Mouse (Mus musculus) heart, embryonic 15.5 days (tissue): ENCODE data around the gene Rnaseh2a. TPM values are rescaled to one million over a fixed set of nuclear protein-coding genes. Genes with fewer than 3 reads are reported as not detected.

Source experiments
- ATAC-seq: fragments of 200-750 bp; cut with Nextera tagmentation; replicated peaks from 2 replicates; pipeline ENCODE4 v1.8.0; 2017; ENCODE audit warnings: low read depth, moderate TSS enrichment; ENCODE audit not compliant: insufficient number of reproducible peaks, insufficient read depth, low FRiP score
- H3K27ac ChIP-seq: fragments of 300-500 bp; sonication (generic); 2 replicates; pipeline ENCODE4 v1.5.1; 2015; ENCODE audit warnings: mild to moderate bottlenecking, inconsistent platforms
- H3K27me3 ChIP-seq: fragments of 300-500 bp; sonication (generic); 2 replicates; pipeline ENCODE4 v1.6.1; 2015; ENCODE audit warnings: inconsistent platforms
- H3K36me3 ChIP-seq: fragments of 300-500 bp; sonication (generic); 2 replicates; pipeline ENCODE4 v1.6.1; 2015; ENCODE audit warnings: mild to moderate bottlenecking, inconsistent platforms
- H3K4me1 ChIP-seq: fragments of 300-500 bp; sonication (generic); replicated peaks from 2 replicates; pipeline ENCODE4 v1.6.1; 2015; ENCODE audit warnings: inconsistent platforms
- H3K4me2 ChIP-seq: fragments of 300-500 bp; sonication (generic); 2 replicates; pipeline ENCODE4 v1.6.1; 2015; ENCODE audit warnings: inconsistent platforms, mild to moderate bottlenecking, moderate library complexity
- H3K4me3 ChIP-seq: fragments of 300-500 bp; sonication (generic); 2 replicates; pipeline ENCODE4 v1.5.1; 2015; ENCODE audit warnings: mild to moderate bottlenecking, inconsistent platforms
- H3K9ac ChIP-seq: fragments of 300-500 bp; sonication (generic); 2 replicates; pipeline ENCODE4 v1.6.1; 2015; ENCODE audit warnings: mild to moderate bottlenecking, inconsistent platforms
- H3K9me3 ChIP-seq: fragments of 300-500 bp; sonication (generic); replicated peaks from 2 replicates; pipeline ENCODE4 v1.6.1; 2016; ENCODE audit warnings: inconsistent platforms
- WGBS: fragments of 180-500 bp; shearing (Covaris S2); methylation state at CpG from one replicate; pipeline ENCODE4 v1.1.7; 2015; ENCODE audit warnings: mixed read lengths; 5-methylcytosine and 5-hydroxymethylcytosine counted together
- polyA plus RNA-seq: library from polyadenylated mRNA; unstranded; fragments of >200 nt; fragmentation: Nextera tagmentation; extraction: Ambion mirVana; gene quantifications from 2 replicates; pipeline ENCODE4 v1.2.1, GENCODE M21; 2015

Gene Rnaseh2a
- polyA plus RNA-seq, 1 experiment from 2014 or later: 62.9 TPM

GRCm38 (mm10) chr8:84994375-84994774 lies 24.8 kb upstream of the Rnaseh2a start:
- 89% methylated on average over 9 of the region's 9 CpGs for WGBS
- H3K27ac ChIP-seq: no peak overlapping the region
- H3K4me1 ChIP-seq: peaks cover 19% of the 10 kb centered on the region
- no peak for ATAC-seq
- H3K4me2 ChIP-seq: no peak overlapping the region
- no peaks in the 10 kb centered on the region for H3K9me3 ChIP-seq
- H3K27me3 ChIP-seq: peaks cover 28% of the 10 kb centered on the region
- H3K36me3 ChIP-seq: no peaks in the 10 kb centered on the region
- H3K9ac ChIP-seq: no peak overlapping the region
- no peak overlapping the region for H3K4me3 ChIP-seq

- peak; percentile 38; the same call in 1 of the 2 replicates for ATAC-seq
- Histone ChIP-seq H3K4me1 (peaks cover 23% of the 10 kb centered on the region), H3K9me3 (no peaks in the 10 kb centered on the region), H3K27ac (peak overlapping the region; percentile 52; the same call in 1 of the 2 replicates), H3K4me3 (peak overlapping the region; percentile 63), H3K4me2 (peak overlapping the region; percentile 91), H3K9ac (peak overlapping the region; percentile 61), H3K27me3 (peaks cover 14% of the 10 kb centered on the region), H3K36me3 (no peaks in the 10 kb centered on the region)
- 4% methylated on average over 15 of the region's 15 CpGs for WGBS
Measured at GRCm38 (mm10) chr8:84990836-84991235, 21.3 kb upstream of the Rnaseh2a start.

- WGBS: 1% methylated on average over 28 of the region's 28 CpGs
Measured at GRCm38 (mm10) chr8:84990349-84990748, 20.8 kb upstream of the Rnaseh2a start, which contains the start of gene Hook2. TSS of gene Hook2 (plus strand) at chr8:84990603.

GRCm38 (mm10) chr8:84989810-84990209 lies 20.2 kb upstream of the Rnaseh2a start:
- H3K4me3 ChIP-seq: peak overlapping the region; percentile 63
- WGBS: under 1% methylated on average over 15 of the region's 15 CpGs
- H3K9ac ChIP-seq: peak overlapping the region; percentile 55
- peak overlapping the region; percentile 58 for H3K27ac ChIP-seq
- peak overlapping the region; percentile 91 for H3K4me2 ChIP-seq
- ATAC-seq: peak; percentile 54
- H3K4me1 ChIP-seq: peaks cover 30% of the 10 kb centered on the region
- peaks cover 6% of the 10 kb centered on the region for H3K27me3 ChIP-seq
- no peaks in the 10 kb centered on the region for H3K36me3 ChIP-seq
- H3K9me3 ChIP-seq: no peaks in the 10 kb centered on the region

More at GRCm38 (mm10) chr8:84990349-84990748, 20.8 kb upstream of the Rnaseh2a start, which contains the start of gene Hook2:
- H3K27me3 ChIP-seq: peaks cover 11% of the 10 kb centered on the region
- H3K36me3 ChIP-seq: no peaks in the 10 kb centered on the region
- H3K27ac ChIP-seq: peak within 1 kb of the TSS; percentile 58
- no peaks in the 10 kb centered on the region for H3K9me3 ChIP-seq
- H3K4me1 ChIP-seq: peaks cover 25% of the 10 kb centered on the region
- peak within 1 kb of the TSS; percentile 61 for H3K9ac ChIP-seq
- ATAC-seq: peak; percentile 87
- peak within 1 kb of the TSS; percentile 91 for H3K4me2 ChIP-seq
- H3K4me3 ChIP-seq: peak within 1 kb of the TSS; percentile 63

- H3K4me1 ChIP-seq: peaks cover 35% of the 10 kb centered on the region
- H3K27ac ChIP-seq: 0 out of 2 replicates have a peak overlapping the region, but pooled peaks have one; percentile 15
- no peak overlapping the region; the same call in 1 of the 2 replicates for H3K9ac ChIP-seq
- no peaks in the 10 kb centered on the region for H3K36me3 ChIP-seq
- no peaks in the 10 kb centered on the region for H3K9me3 ChIP-seq
- 0 out of 2 replicates have a peak, but pooled peaks cover 2% of the 10 kb centered on the region for H3K27me3 ChIP-seq
- 0 out of 2 replicates have a peak overlapping the region, but pooled peaks have one; percentile 63 for H3K4me3 ChIP-seq
- 15% methylated on average over 15 of the region's 15 CpGs for WGBS
- ATAC-seq: no peak
- H3K4me2 ChIP-seq: peak overlapping the region; percentile 91
Measured at GRCm38 (mm10) chr8:84989311-84989731, 19.8 kb upstream of the Rnaseh2a start.

GRCm38 (mm10) chr8:84987903-84988302 lies 18.3 kb upstream of the Rnaseh2a start:
- no peak overlapping the region for H3K4me3 ChIP-seq
- no peak overlapping the region for H3K27ac ChIP-seq
- no peaks in the 10 kb centered on the region for H3K36me3 ChIP-seq
- WGBS: 57% methylated on average over 2 of the region's 2 CpGs
- no peaks in the 10 kb centered on the region for H3K9me3 ChIP-seq
- H3K27me3 ChIP-seq: no peaks in the 10 kb centered on the region
- peaks cover 38% of the 10 kb centered on the region for H3K4me1 ChIP-seq
- H3K4me2 ChIP-seq: no peak overlapping the region
- no peak for ATAC-seq
- H3K9ac ChIP-seq: no peak overlapping the region

GRCm38 (mm10) chr8:84987388-84987787 lies 17.8 kb upstream of the Rnaseh2a start:
- Histone ChIP-seq H3K9ac (no peak overlapping the region), H3K4me1 (peaks cover 38% of the 10 kb centered on the region), H3K27me3 (no peaks in the 10 kb centered on the region), H3K27ac (no peak overlapping the region), H3K4me3 (no peak overlapping the region), H3K36me3 (no peaks in the 10 kb centered on the region), H3K4me2 (no peak overlapping the region), H3K9me3 (no peaks in the 10 kb centered on the region)
- ATAC-seq: no peak
- WGBS: 72% methylated on average over 5 of the region's 5 CpGs

GRCm38 (mm10) chr8:84986379-84986945 lies 16.9 kb upstream of the Rnaseh2a start:
- ATAC-seq: no peak
- Histone ChIP-seq H3K27me3 (no peaks in the 10 kb centered on the region), H3K27ac (peak overlapping the region; percentile 72), H3K36me3 (no peaks in the 10 kb centered on the region), H3K4me3 (peak overlapping the region; percentile 61), H3K9me3 (no peaks in the 10 kb centered on the region), H3K4me2 (peak overlapping the region; percentile 99), H3K9ac (peak overlapping the region; percentile 64; the same call in 1 of the 2 replicates), H3K4me1 (peaks cover 48% of the 10 kb centered on the region)
- WGBS: 30% methylated on average over 8 of the region's 8 CpGs

GRCm38 (mm10) chr8:84985684-84986378 lies 16.3 kb upstream of the Rnaseh2a start:
- H3K27ac ChIP-seq: peak overlapping the region; percentile 72
- H3K27me3 ChIP-seq: no peaks in the 10 kb centered on the region
- under 1% methylated on average over 53 of the region's 53 CpGs for WGBS
- peak; percentile 15 for ATAC-seq
- no peaks in the 10 kb centered on the region for H3K9me3 ChIP-seq
- no peaks in the 10 kb centered on the region for H3K36me3 ChIP-seq
- H3K4me3 ChIP-seq: peak overlapping the region; percentile 61
- H3K4me2 ChIP-seq: peak overlapping the region; percentile 99
- peaks cover 51% of the 10 kb centered on the region for H3K4me1 ChIP-seq
- H3K9ac ChIP-seq: peak overlapping the region; percentile 64

- Histone ChIP-seq H3K4me2 (peak overlapping the region; percentile 99), H3K4me3 (peak overlapping the region; percentile 61), H3K9me3 (no peaks in the 10 kb centered on the region), H3K27me3 (no peaks in the 10 kb centered on the region), H3K27ac (peak overlapping the region; percentile 72), H3K36me3 (no peaks in the 10 kb centered on the region), H3K9ac (peak overlapping the region; percentile 64), H3K4me1 (peaks cover 54% of the 10 kb centered on the region)
- ATAC-seq: no peak
- 2% methylated on average over 23 of the region's 23 CpGs for WGBS
Measured at GRCm38 (mm10) chr8:84985049-84985683, 15.6 kb upstream of the Rnaseh2a start.
